Mouse (Mus musculus) heart, postnatal 0 days (tissue): Measurements from ENCODE around the gene H2al1h. TPM values are rescaled to one million over a fixed set of nuclear protein-coding genes. Genes with fewer than 3 reads are reported as not detected.
A peak's percentile ranks its signal among the peaks of the same experiment; 100 is the strongest.
"Not testable (repeated sequence)": the region's sequence is repeated elsewhere in the genome, so short reads cannot be mapped to it uniquely, and the experiment has no call there.

Experiments used
- ATAC-seq: fragments of 200-750 bp; cut with Nextera tagmentation; 2 replicates; pipeline ENCODE4 v1.8.0; 2017; ENCODE audit warnings: low read depth, moderate number of reproducible peaks, moderate library complexity; ENCODE audit not compliant: insufficient read depth
- DNase-seq: peaks from one replicate; pipeline ENCODE4 v3.0.0-alpha.2; 2016; ENCODE audit warnings: low spot score
- H3K27ac ChIP-seq: fragments of 300-500 bp; sonication (generic); 2 replicates; pipeline ENCODE4 v1.5.1; 2014; ENCODE audit warnings: low read depth, mild to moderate bottlenecking
- H3K27me3 ChIP-seq: fragments of 300-500 bp; sonication (generic); 2 replicates; pipeline ENCODE4 v1.6.1; 2014; ENCODE audit warnings: low read length, mixed read lengths; ENCODE audit not compliant: control insufficient read depth, insufficient read depth
- H3K36me3 ChIP-seq: fragments of 300-500 bp; sonication (generic); replicated peaks from 2 replicates; pipeline ENCODE4 v1.6.1; 2014; ENCODE audit warnings: low read length, mixed read lengths; ENCODE audit not compliant: control insufficient read depth, insufficient read depth
- H3K4me1 ChIP-seq: fragments of 300-500 bp; sonication (generic); 2 replicates; pipeline ENCODE4 v1.6.1; 2014; ENCODE audit warnings: antibody characterized with exemption; ENCODE audit not compliant: control insufficient read depth, insufficient read depth
- H3K4me2 ChIP-seq: fragments of 300-500 bp; sonication (generic); 2 replicates; pipeline ENCODE4 v1.6.1; 2014; ENCODE audit warnings: low read depth, mild to moderate bottlenecking, low read length, moderate library complexity
- H3K4me3 ChIP-seq: fragments of 300-500 bp; sonication (generic); 2 replicates; pipeline ENCODE4 v1.5.1; 2014; ENCODE audit warnings: low read depth, low read length
- H3K9ac ChIP-seq: fragments of 300-500 bp; sonication (generic); replicated peaks from 2 replicates; pipeline ENCODE4 v1.6.1; 2014; ENCODE audit warnings: low read depth, low read length, mixed read lengths
- H3K9me3 ChIP-seq: fragments of 300-500 bp; sonication (generic); replicated peaks from 2 replicates; pipeline ENCODE4 v1.6.1; 2016; ENCODE audit warnings: low read length; ENCODE audit not compliant: control insufficient read depth
- CTCF ChIP-seq: IDR thresholded peaks from 2 replicates; pipeline ENCODE4 v1.5.1; 2016; ENCODE audit warnings: antibody characterized with exemption, control low read depth, low read depth
- EP300 ChIP-seq: IDR thresholded peaks from 2 replicates; pipeline ENCODE4 v1.6.1; 2016; ENCODE audit warnings: antibody characterized with exemption, low read depth
- WGBS: fragments of 180-500 bp; shearing (Covaris S2); extraction: QIAGEN DNeasy Blood & Tissue Kit; methylation state at CpG from one replicate; pipeline ENCODE4 v1.1.7; 2014; 5-methylcytosine and 5-hydroxymethylcytosine counted together
- polyA plus RNA-seq: library from polyadenylated mRNA; unstranded; fragments of >200 nt; fragmentation: Nextera tagmentation; extraction: Ambion mirVana; gene quantifications from 2 replicates; pipeline ENCODE4 v1.2.1, GENCODE M21; 2015
- total RNA-seq: library from RNA; depleted of rRNA; stranded (reverse); fragments of >200 nt; gene quantifications from 2 replicates; pipeline ENCODE4 v1.2.3, GENCODE M21; 2014; ENCODE audit warnings: low replicate concordance; rRNA removed

Gene H2al1h
- total RNA-seq, result not detected in 2 replicates
- polyA plus RNA-seq, result not detected in 2 replicates

DNA sequence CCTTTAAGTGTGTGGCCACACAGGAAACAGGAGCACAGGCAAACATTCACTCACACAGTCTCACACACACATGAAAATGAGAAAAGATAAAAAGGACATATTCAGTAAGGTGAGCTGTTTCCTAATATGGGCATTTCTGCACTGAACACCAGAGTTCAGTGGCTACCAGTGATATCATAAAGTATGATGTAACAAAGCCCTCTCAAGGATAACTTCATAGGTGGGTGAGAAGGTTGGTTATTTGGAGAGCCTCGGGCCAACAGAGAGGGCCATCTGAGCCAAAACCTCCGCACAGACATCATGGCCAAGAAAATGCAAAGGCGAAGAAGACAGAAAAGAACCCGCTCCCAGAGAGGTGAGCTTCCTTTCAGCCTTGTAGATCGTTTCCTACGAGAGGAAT is at the start of gene H2al1h:
Gene H2al1h (plus strand): TSS at position 301 of the 400 bp plus-strand sequence.
- not testable (repeated sequence) for H3K4me2 ChIP-seq, H3K36me3 ChIP-seq, H3K27me3 ChIP-seq, ATAC-seq, DNase-seq, H3K4me1 ChIP-seq, H3K4me3 ChIP-seq, H3K9me3 ChIP-seq, H3K27ac ChIP-seq, H3K9ac ChIP-seq
- no CpG with 5 or more reads among the region's 6 CpGs for WGBS

DNA sequence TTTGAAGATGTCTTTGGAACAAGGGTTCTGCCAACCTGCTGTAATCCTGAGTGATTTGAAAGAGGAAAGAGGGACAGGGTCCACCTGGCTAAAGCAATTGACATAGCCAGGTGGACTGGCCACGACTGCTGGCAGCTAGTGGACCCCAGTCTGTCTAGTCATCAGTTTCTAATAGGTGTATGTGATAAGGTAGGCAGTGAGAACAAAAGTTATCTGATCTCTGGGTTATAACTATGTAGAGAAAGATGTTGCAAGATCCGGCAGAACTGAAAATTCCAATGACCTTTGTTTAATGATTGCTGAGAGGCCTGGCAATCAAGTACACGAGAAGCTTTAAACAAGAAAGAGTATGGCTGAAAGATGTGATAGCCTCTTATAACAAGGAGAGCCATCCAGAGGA is 48.1 kb upstream of the H2al1h start:
- ATAC-seq, result no peak
- H3K27me3 ChIP-seq, result no peaks in the 10 kb centered on the region; the same call in 1 of the 2 replicates
- no peak overlapping the region for H3K4me3 ChIP-seq
- no peaks in the 10 kb centered on the region for H3K4me1 ChIP-seq
- H3K9ac ChIP-seq, result no peak overlapping the region
- no peak for TF ChIP-seq EP300
- TF ChIP-seq CTCF, result no peak
- H3K36me3 ChIP-seq, result no peaks in the 10 kb centered on the region
- WGBS, result 69% methylated on average over 3 of the region's 3 CpGs
- no peak for DNase-seq
- no peak overlapping the region for H3K27ac ChIP-seq
- no peak overlapping the region for H3K4me2 ChIP-seq
- H3K9me3 ChIP-seq, result no peaks in the 10 kb centered on the region

DNA sequence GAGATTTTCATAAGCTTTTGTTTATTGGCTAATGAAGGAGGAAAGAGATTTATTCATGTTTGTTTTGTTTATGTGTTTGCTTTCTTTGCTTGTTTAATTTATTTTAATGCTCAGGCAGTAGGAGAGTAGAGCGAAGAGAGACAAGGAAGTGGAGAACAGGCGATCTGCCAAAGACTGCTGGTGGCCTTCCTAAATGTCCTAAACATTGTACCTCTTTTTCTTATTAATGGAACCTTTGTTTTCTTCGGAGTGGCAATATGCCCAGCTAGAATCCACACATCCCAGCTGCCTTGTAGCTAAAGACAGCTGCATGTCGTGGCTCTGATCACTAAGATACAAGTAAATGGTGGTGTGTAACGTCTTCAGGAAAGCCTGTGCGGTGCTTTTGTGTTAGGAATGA is 44.2 kb upstream of the H2al1h start:
- Histone ChIP-seq H3K4me1 (no peaks in the 10 kb centered on the region), H3K36me3 (no peaks in the 10 kb centered on the region), H3K4me2 (no peak overlapping the region), H3K9ac (no peak overlapping the region), H3K4me3 (no peak overlapping the region), H3K9me3 (no peaks in the 10 kb centered on the region), H3K27ac (no peak overlapping the region), H3K27me3 (no peaks in the 10 kb centered on the region; the same call in 1 of the 2 replicates)
- TF ChIP-seq EP300, result no peak
- no peak for TF ChIP-seq CTCF
- 75% methylated on average over 6 of the region's 6 CpGs for WGBS
- no peak for ATAC-seq
- DNase-seq, result no peak

GRCm38 (mm10) chrX:11280741-11281140 is 40.6 kb upstream of the H2al1h start:
- Histone ChIP-seq H3K36me3 (no peaks in the 10 kb centered on the region), H3K27ac (no peak overlapping the region), H3K9ac (no peak overlapping the region), H3K9me3 (no peaks in the 10 kb centered on the region), H3K27me3 (no peaks in the 10 kb centered on the region; the same call in 1 of the 2 replicates), H3K4me3 (no peak overlapping the region), H3K4me1 (no peaks in the 10 kb centered on the region), H3K4me2 (no peak overlapping the region)
- no peak for ATAC-seq
- no peak for TF ChIP-seq CTCF
- 48% methylated on average over 2 of the region's 2 CpGs for WGBS
- no peak for DNase-seq

DNA sequence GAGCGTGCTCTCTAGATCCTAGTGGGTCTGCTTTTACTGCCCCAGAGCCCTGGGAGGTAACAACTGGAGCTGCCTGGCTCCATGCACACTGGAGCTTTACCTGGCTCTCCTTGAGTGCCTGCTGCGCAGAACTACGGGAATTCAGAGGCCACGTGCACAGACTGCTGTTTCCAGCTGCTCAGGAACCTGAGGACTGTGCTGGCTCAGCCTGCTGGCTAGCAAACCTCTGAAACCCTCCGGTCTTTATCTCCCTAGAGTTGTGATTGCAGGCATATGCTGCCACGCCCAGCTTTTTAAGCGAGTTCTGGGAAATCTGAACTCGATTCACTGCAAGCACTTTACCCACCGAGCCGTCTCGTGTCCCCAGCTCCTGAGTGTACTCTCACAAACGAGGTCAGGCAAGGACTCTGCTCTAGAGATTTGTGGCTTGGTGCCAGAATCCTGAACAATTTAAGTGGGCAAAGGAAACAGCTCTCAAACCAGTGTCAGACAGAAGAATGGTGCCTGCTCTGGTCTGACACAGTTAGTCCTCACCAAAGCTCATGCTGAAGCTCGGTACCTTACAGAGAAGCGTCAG is 32.9 kb upstream of the H2al1h start:
- Histone ChIP-seq H3K4me3 (no peak overlapping the region), H3K27ac (no peak overlapping the region), H3K9me3 (no peaks in the 10 kb centered on the region), H3K4me1 (no peaks in the 10 kb centered on the region), H3K36me3 (no peaks in the 10 kb centered on the region), H3K27me3 (0 out of 2 replicates have a peak, but pooled peaks cover 2% of the 10 kb centered on the region), H3K4me2 (no peak overlapping the region), H3K9ac (no peak overlapping the region)
- ATAC-seq (peak; percentile 82), DNase-seq (peak; percentile 46)
- TF ChIP-seq CTCF (no peak), EP300 (no peak)
- WGBS, result 39% methylated on average over 14 of the region's 14 CpGs

- Histone ChIP-seq H3K27ac (no peak overlapping the region), H3K4me2 (no peak overlapping the region), H3K9me3 (no peaks in the 10 kb centered on the region), H3K9ac (no peak overlapping the region), H3K27me3 (0 out of 2 replicates have a peak, but pooled peaks cover 2% of the 10 kb centered on the region), H3K36me3 (no peaks in the 10 kb centered on the region), H3K4me1 (no peaks in the 10 kb centered on the region), H3K4me3 (no peak overlapping the region)
- ATAC-seq, result no peak
- WGBS, result 64% methylated on average over 4 of the region's 4 CpGs
- no peak for TF ChIP-seq EP300
- TF ChIP-seq CTCF, result no peak
- no peak for DNase-seq
Measured at GRCm38 (mm10) chrX:11289244-11289643, 32.0 kb upstream of the H2al1h start.

DNA sequence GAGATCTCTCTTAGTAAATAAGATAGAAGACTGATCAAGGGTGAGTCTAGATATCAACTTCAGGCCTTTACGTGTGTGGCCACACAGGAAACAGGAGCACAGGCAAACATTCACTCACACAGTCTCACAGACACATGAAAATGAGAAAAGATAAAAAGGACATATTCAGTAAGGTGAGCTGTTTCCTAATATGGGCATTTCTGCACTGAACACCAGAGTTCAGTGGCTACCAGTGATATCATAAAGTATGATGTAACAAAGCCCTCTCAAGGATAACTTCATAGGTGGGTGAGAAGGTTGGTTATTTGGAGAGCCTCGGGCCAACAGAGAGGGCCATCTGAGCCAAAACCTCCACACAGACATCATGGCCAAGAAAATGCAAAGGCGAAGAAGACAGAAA is 22.3 kb upstream of the H2al1h start, which contains the start of gene H2al1a:
Gene H2al1a (plus strand): TSS at position 301 of the 400 bp plus-strand sequence.
- H3K9me3 ChIP-seq, H3K4me3 ChIP-seq, ATAC-seq, H3K9ac ChIP-seq, H3K4me2 ChIP-seq, H3K4me1 ChIP-seq, H3K27me3 ChIP-seq, DNase-seq, H3K27ac ChIP-seq, H3K36me3 ChIP-seq: not testable (repeated sequence)
- no CpG with 5 or more reads among the region's 3 CpGs for WGBS

DNA sequence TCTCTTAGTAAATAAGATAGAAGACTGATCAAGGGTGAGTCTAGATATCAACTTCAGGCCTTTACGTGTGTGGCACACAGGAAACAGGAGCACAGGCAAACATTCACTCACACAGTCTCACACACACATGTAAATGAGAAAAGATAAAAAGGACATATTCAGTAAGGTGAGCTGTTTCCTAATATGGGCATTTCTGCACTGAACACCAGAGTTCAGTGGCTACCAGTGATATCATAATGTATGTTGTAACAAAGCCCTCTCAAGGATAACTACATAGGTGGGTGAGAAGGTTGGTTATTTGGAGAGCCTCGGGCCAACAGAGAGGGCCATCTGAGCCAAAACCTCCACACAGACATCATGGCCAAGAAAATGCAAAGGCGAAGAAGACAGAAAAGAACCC is 19.2 kb upstream of the H2al1h start, which contains the start of gene H2al1b:
Gene H2al1b (plus strand): TSS at position 301 of the 400 bp plus-strand sequence.
- not testable (repeated sequence) for H3K9ac ChIP-seq, H3K27ac ChIP-seq, H3K4me2 ChIP-seq, H3K4me1 ChIP-seq, H3K9me3 ChIP-seq, ATAC-seq, H3K27me3 ChIP-seq, DNase-seq, H3K4me3 ChIP-seq, H3K36me3 ChIP-seq
- 91% methylated on average over 1 of the region's 3 CpGs for WGBS
